Comparison of ENCODE assay signal across 14 mouse cellular contexts in genomic region chr10:12535272-12535671, GRCm38 (mm10).
"Had no signal": no experiment of that assay in that cellular context is flagged by ENCODE, and none has a peak within 500 bp of the region (broad histone marks: within the 10 kb centered on the region; RNA-seq: fewer than 3 reads in every experiment).

No protein-coding gene starts in this region.

- ATAC-seq: midbrain, embryonic 15.5 days had no signal

- H3K27me3 ChIP-seq: midbrain, embryonic 15.5 days; neural tube, embryonic 12.5 days had no signal

- H3K9ac ChIP-seq: liver, embryonic 14.5 days; midbrain, embryonic 15.5 days; neural tube, embryonic 12.5 days had no signal

- H3K9me3 ChIP-seq: limb, embryonic 10.5 days; midbrain, embryonic 15.5 days; neural tube, embryonic 12.5 days had no signal

- H3K4me1 ChIP-seq: midbrain, embryonic 15.5 days had no signal

- DNase-seq: kidney, adult 11 months; kidney, adult 9 months; lung, adult 2 months; lung, postnatal 14 days; right cerebral cortex, postnatal 25 days had no signal

- H3K36me3 ChIP-seq: midbrain, embryonic 15.5 days; neural tube, embryonic 12.5 days had no signal

- H3K4me3 ChIP-seq: left cerebral cortex, adult 2 months; limb, embryonic 10.5 days; midbrain, embryonic 15.5 days; neural tube, embryonic 12.5 days had no signal

- H3K27ac ChIP-seq: kidney, postnatal 0 days; left cerebral cortex, adult 2 months; limb, embryonic 10.5 days; liver, embryonic 14.5 days; macrophage; midbrain, embryonic 15.5 days; neural tube, embryonic 12.5 days; stomach, postnatal 0 days had no signal

- H3K4me2 ChIP-seq: midbrain, embryonic 11.5 days; midbrain, embryonic 15.5 days; neural tube, embryonic 12.5 days had no signal
